Comparison of ENCODE assay signal across 12 mouse cellular contexts in genomic region chr7:74065449-74066099, GRCm38 (mm10). TPM values are rescaled to one million over a fixed set of nuclear protein-coding genes. Genes with fewer than 3 reads are reported as not detected.
DNase-seq lines count a peak whose midpoint lies in the region; ATAC-seq lines count a peak whose summit lies in the region.
"Had no signal": no experiment of that assay in that cellular context is flagged by ENCODE, and none has a peak within 500 bp of the region (broad histone marks: within the 10 kb centered on the region; RNA-seq: fewer than 3 reads in every experiment).

No protein-coding gene starts in this region.

- H3K9ac ChIP-seq in midbrain, embryonic 11.5 days (ENCODE audit: low read length), result no peak overlapping the region
- no peak overlapping the region for H3K9ac ChIP-seq in midbrain, embryonic 14.5 days (replicated peaks; ENCODE audit: low read length)
- H3K9ac ChIP-seq: neural tube, embryonic 12.5 days had no signal

- no peaks in the 10 kb centered on the region for H3K4me1 ChIP-seq in midbrain, embryonic 11.5 days (ENCODE audit: control insufficient read depth, insufficient read depth, low read length)
- H3K4me1 ChIP-seq in midbrain, embryonic 14.5 days (ENCODE audit: control insufficient read depth, insufficient read depth, low read length), result no peaks in the 10 kb centered on the region
- H3K4me1 ChIP-seq: neural tube, embryonic 12.5 days had no signal

- no peaks in the 10 kb centered on the region for H3K27me3 ChIP-seq in midbrain, embryonic 11.5 days (ENCODE audit: control insufficient read depth, insufficient read depth, low read length)
- no peaks in the 10 kb centered on the region for H3K27me3 ChIP-seq in midbrain, embryonic 14.5 days (ENCODE audit: control insufficient read depth, insufficient read depth, low read length)
- H3K27me3 ChIP-seq: neural tube, embryonic 12.5 days had no signal

- WGBS in midbrain, embryonic 11.5 days, result 72% methylated on average over 4 of the region's 4 CpGs
- WGBS in midbrain, embryonic 14.5 days, result 50% methylated on average over 4 of the region's 4 CpGs

- H3K4me3 ChIP-seq in midbrain, embryonic 11.5 days (ENCODE audit: low read depth, low read length), result no peak overlapping the region
- no peak overlapping the region for H3K4me3 ChIP-seq in midbrain, embryonic 14.5 days (replicated peaks; ENCODE audit: low read depth, low read length)
- H3K4me3 ChIP-seq: erythroblast, embryonic 14.5 days; neural tube, embryonic 12.5 days had no signal

- intact Hi-C loops in left cerebral cortex, postnatal 4 days (cut with DNase I), result no loop called here

- no peaks in the 10 kb centered on the region for H3K9me3 ChIP-seq in midbrain, embryonic 11.5 days (ENCODE audit: control insufficient read depth, low read length)
- no peaks in the 10 kb centered on the region for H3K9me3 ChIP-seq in midbrain, embryonic 14.5 days (ENCODE audit: control insufficient read depth, low read length)
- H3K9me3 ChIP-seq: neural tube, embryonic 12.5 days had no signal

- no peaks in the 10 kb centered on the region for H3K36me3 ChIP-seq in midbrain, embryonic 11.5 days (ENCODE audit: control insufficient read depth, insufficient read depth, low read length)
- no peaks in the 10 kb centered on the region for H3K36me3 ChIP-seq in midbrain, embryonic 14.5 days (ENCODE audit: control insufficient read depth, insufficient read depth, low read length)
- H3K36me3 ChIP-seq: neural tube, embryonic 12.5 days had no signal

- H3K4me2 ChIP-seq in midbrain, embryonic 11.5 days, result no peak overlapping the region
- H3K4me2 ChIP-seq in midbrain, embryonic 14.5 days (ENCODE audit: low read length), result no peak overlapping the region
- H3K4me2 ChIP-seq: neural tube, embryonic 12.5 days had no signal

- DNase-seq in midbrain, embryonic 11.5 days (ENCODE audit: low spot score, missing footprints), result peak; percentile 72
- DNase-seq in midbrain, embryonic 14.5 days, result no peak
- peak; percentile 39 to 47 for DNase-seq in heart, adult 9 months (ENCODE audit: low spot score in 2 of 2)
- DNase-seq in kidney, postnatal 14 days, result peak; percentile 59
- DNase-seq in lung, postnatal 36 days, result peak; percentile 36
- no peak for DNase-seq in frontal cortex, postnatal 36 days (ENCODE audit: low spot score in 2 of 2)
- no peak for DNase-seq in left cerebral cortex, postnatal 4 days
- DNase-seq: layer of hippocampus, postnatal 36 days; right cerebral cortex, postnatal 4 days had no signal

- no peak for ATAC-seq in midbrain, embryonic 11.5 days (ENCODE audit: low FRiP score)
- no peak for ATAC-seq in midbrain, embryonic 14.5 days (ENCODE audit: low FRiP score, low TSS enrichment)
- no peak for ATAC-seq in inflammation-experienced regulatory T-cells, adult 6 months

- H3K27ac ChIP-seq in midbrain, embryonic 11.5 days (ENCODE audit: low read depth, low read length), result no peak overlapping the region
- H3K27ac ChIP-seq in midbrain, embryonic 14.5 days (replicated peaks; ENCODE audit: low read depth, low read length), result no peak overlapping the region
- H3K27ac ChIP-seq: neural tube, embryonic 12.5 days had no signal

RNA-seq across cellular contexts. Expression of gene St8sia2, which starts 52.1 kb away (rescaled TPM):
- polyA plus RNA-seq in midbrain, embryonic 11.5 days (2014; fragmentation: Nextera tagmentation; extraction: Ambion mirVana), result 40.2 and 42.7 TPM in 2 replicates
- 109 and 127 TPM in 2 replicates for polyA plus RNA-seq in midbrain, embryonic 14.5 days (2014; fragmentation: Nextera tagmentation; extraction: Ambion mirVana)
- not detected for polyA plus RNA-seq in inflammation-experienced regulatory T-cells, adult 6 months (2017; shearing (Covaris generic))
- 100 to 1,000 TPM; 135 TPM for total RNA-seq in left cerebral cortex, postnatal 4 days (2021)
- polyA plus RNA-seq: erythroblast, embryonic 14.5 days had no signal

Comparison
In these comparisons a context has a peak if more than half of its experiments do, and no peak if none do; other contexts are left out.
1. DNase-seq: peak in midbrain, embryonic 11.5 days (single experiment), heart, adult 9 months (2 of 2), kidney, postnatal 14 days (single experiment) and lung, postnatal 36 days (single experiment); none in midbrain, embryonic 14.5 days (single experiment), frontal cortex, postnatal 36 days (0 of 2) and left cerebral cortex, postnatal 4 days (single experiment).
2. RNA of gene St8sia2, which starts 52.1 kb away (polyA plus RNA-seq): 109 to 127 TPM in midbrain, embryonic 14.5 days and 40.2 to 42.7 TPM in midbrain, embryonic 11.5 days; not detected in inflammation-experienced regulatory T-cells, adult 6 months; every median in the first group is over 10 times any median in the second.